Mouse (Mus musculus) megakaryocyte-erythroid progenitor cell, adult 5-6 weeks (primary cell): ENCODE results near the gene Hmgn3. TPM values are rescaled to one million over a fixed set of nuclear protein-coding genes. Genes with fewer than 3 reads are reported as not detected.
A peak's percentile ranks its signal among the peaks of the same experiment; 100 is the strongest.
"Not testable (repeated sequence)": the region's sequence is repeated elsewhere in the genome, so short reads cannot be mapped to it uniquely, and the experiment has no call there.

Experiments
- ATAC-seq: replicated peaks from 2 replicates; pipeline ENCODE4 v1.8.0; 2016; ENCODE audit warnings: mild to moderate bottlenecking, inconsistent platforms; ENCODE audit not compliant: severe bottlenecking, poor library complexity, low FRiP score, low TSS enrichment
- total RNA-seq, 2 experiments: library from RNA; stranded (forward) in 1 of 2; stranded (reverse) in 1 of 2; fragments of 200-1000, 215-1000 nt in 1 of 2; fragments of >200 nt in 1 of 2; fragmentation: Nextera tagmentation in 1 of 2; gene quantifications; 2 replicates each; pipeline ENCODE4 v1.2.3; 2014 to 2017

The Hmgn3 gene
- total RNA-seq (2014; fragmentation: Nextera tagmentation) (1.9 and 5.8 TPM in 2 replicates), total RNA-seq (2017) (2.2 and 8.2 TPM in 2 replicates)

DNA sequence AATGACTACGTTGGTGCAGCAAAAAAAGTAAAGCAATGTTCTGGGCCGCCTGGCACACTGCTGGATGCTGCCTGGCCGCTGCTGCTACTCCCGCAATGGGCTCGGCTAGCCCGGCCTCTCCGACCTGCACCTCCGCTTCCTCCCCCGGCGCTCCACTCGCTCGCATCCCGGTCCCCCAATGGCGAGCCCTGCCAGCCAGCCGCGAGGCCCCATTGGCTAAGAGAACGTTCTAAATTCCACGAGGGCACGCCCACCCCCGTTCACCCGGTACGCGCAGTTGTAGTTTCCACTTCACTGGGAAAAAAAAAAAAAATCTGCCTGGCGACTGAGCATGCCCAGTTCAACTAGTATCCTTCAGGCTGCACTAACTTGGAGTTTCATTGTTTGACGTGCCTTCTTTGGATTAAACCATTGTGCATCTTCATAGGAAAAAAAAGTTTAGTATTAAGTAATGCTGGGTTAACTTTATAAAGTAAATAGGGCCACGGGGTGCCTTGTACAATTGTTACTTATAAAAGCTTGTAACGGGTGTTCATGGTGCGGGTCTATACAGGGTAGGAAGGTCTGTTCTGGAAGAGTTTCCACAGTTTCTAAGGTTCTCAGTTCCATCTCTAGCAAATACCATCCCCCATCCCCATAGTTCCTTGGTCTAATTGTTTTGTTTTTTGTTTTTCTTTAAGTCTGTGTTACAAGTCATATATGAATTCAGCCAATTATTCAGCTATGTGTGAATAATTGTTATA is at the start of gene Hmgn3:
Hmgn3 (minus strand) TSS at position 240 of the 743 bp plus-strand sequence.
- peak; percentile 88 for ATAC-seq

- ATAC-seq = no peak
Measured at GRCm38 (mm10) chr9:83195765-83196164, 49.3 kb upstream of the Hmgn3 start.

GRCm38 (mm10) chr9:83195007-83195406 is 48.5 kb upstream of the Hmgn3 start:
- ATAC-seq = no peak

GRCm38 (mm10) chr9:83187752-83188151 is 41.3 kb upstream of the Hmgn3 start:
- ATAC-seq = no peak

DNA sequence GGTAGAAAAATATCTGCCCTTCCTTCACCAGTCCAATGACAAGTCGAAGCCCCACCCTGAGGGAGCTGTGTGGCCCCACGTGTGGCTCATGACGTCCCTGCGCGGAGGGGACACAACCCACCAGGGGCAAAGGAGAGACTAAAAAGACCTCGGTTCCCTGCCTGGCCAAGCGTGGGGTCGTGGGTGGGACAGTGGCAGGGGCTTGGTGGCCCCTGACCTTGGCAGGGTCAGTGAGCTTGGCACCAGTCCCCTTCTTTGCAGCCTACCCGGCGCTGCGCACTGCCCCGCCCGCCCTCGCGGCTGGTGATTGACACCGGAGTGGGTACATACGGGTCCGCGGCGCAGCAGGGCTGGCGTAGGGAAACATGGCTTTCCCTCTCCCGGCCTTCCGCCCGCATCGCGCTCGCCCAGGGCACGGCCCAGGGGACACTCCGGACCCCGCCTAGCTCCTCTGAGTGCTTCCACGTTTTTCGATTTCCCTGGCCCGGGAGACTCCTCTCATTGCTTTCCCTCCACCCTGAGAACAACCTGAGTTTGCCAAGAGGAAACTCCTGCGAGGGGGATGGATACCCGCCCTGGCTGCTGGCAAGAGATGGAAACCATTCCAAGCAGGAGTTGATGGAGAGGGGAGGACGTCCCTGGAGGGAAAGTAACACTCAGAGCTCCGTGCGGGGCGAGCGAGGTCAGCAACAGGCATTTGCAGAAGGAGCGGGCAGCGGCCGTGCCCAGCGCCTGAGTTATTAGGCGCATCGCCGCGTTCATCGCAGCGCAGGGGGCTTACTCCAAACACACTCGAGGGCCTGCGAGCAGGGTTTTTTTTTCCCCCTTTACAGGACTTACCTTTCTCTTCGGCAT is 667 bp downstream of the Hmgn3 start:
- ATAC-seq = peak; percentile 57

- ATAC-seq = no peak
Measured at GRCm38 (mm10) chr9:83129831-83130230, 16.7 kb downstream of the Hmgn3 start.

DNA sequence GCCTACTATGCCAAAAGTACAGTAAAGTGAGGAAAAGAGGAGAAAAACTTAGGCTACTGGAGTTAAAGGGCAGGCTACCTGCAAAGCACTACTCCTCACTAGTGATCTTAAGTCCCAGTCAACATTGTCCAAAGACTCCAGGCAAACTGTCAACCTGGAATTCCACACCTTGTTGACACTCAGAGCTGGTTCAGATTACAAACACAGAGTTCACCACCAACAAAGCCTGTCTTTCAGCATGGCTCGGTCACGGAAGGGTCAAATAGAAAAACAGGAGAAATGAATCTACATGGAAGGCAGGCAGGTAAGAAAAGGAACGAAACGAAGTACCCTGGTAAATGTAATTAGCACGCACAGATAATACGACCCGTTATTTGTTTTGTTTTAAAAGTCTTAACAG is 18.6 kb downstream of the Hmgn3 start:
- ATAC-seq = no peak

DNA sequence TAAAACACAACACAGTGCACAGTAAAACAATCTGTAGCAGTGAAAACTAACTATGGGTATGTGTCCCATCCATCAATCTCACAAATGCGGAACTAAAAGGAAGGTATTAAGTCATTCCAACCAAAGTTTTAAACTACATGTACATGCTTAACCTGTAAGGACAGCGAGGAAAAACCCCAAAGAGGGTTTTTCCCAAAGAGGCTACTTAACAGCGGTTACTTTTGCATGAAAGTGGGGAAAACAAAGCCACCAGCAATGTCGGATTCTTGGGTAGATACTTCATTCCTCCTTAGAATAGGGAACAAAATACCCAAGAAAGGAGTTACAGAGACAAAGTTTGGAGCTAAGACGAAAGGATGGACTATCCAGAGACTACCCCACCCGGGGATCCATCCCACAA is 20.0 kb downstream of the Hmgn3 start:
- ATAC-seq = not testable (repeated sequence)

GRCm38 (mm10) chr9:83119211-83119610 is 27.3 kb downstream of the Hmgn3 start:
- ATAC-seq = no peak

- no peak for ATAC-seq
Measured at GRCm38 (mm10) chr9:83117486-83117885, 29.0 kb downstream of the Hmgn3 start.

DNA sequence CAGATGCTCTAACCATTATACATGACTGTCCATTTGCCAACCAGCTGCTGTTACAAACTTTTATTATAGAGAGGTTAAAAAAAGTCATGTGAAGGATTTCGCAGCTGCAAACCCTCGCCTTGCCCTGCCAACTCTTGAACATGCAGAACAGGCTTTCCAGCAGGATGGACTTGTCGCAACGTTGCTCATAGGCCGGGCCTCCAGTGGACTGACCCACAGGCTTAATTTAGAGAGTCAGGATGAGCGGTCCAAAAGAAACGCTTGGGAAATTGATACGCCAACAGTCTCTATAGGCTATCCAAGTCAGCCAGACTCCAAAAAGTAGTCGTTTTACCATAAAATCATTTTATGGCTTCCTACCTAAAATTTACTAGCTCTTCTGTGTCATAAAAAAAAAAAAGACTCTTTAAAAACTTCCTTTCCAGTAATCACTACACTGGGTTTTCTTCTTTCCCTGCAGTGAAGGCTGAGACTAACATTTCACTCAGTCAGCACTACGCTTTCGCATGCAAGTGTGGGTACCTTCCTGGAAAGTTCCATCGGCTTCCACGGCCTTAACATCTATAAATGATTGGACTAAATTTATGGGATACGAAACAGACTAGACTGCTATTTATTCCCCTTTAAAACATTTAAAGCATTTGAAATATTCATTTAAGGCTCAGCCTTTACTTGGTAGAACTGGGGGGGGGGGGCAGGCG is 29.6 kb downstream of the Hmgn3 start:
- no peak for ATAC-seq

- ATAC-seq = no peak
Measured at GRCm38 (mm10) chr9:83115676-83116075, 30.8 kb downstream of the Hmgn3 start.

DNA sequence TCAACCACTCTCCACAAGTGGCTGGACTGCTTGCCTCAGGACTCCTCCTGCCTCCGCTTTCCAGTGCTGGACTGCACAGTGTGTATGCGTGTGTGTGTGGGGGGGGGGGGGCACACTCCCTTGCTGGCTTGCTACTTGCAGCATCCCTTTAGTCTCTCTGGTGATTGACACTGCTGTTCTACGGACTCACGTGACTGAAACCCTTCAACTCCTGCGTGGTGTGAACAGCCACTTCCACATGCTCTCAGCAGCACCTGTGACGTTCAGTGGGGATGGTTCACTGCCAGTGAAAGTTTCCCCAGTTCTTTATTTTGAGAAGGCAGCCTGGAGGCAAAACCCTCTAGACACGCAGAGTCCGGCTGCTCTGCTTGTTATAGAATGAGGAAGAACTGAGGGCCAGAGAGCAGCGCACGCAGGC is 32.7 kb downstream of the Hmgn3 start:
- ATAC-seq = no peak

DNA sequence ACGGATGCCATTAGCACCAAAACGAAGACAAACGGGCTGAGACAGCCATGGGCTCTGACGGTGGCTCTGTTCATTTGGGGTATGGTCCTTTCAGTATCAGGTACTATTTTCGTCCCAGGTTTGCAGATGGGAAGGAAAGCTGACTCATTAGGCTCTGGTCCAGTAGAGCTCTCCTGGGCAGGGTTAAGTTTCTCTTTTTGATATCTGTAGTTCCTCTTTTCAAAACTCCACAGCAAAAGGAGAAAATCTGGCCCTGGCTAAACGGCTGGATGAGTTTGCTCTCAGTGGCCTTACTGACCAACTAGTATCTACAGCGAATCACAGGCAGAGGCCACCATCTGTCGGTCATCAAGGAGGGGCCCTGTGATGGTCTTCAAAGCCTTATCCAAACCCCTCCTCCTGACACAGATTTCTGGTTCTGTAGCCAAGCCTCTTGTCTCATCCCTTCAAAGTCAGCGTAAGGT is 34.1 kb downstream of the Hmgn3 start:
- no peak for ATAC-seq

DNA sequence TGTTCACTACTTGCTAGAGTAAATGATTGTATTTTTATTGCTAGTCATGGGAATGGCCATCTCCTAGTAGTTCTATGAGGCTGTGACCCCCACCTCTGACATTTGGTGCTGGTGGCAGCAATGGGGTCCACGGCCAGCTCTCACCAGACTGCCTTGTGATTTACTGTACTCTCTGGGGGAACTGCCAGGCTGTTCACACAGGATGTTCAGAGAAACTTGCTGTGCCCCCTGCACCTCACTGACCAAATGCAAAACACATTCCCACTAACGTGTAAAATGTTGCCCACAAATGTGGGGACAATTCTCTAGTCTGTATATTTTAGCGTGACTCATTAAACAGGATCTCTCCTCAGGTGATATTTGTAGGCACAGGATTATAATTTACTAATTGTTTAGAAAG is 34.7 kb downstream of the Hmgn3 start:
- ATAC-seq = no peak

- no peak for ATAC-seq
Measured at GRCm38 (mm10) chr9:83111117-83111686, 35.3 kb downstream of the Hmgn3 start.

GRCm38 (mm10) chr9:83110406-83111116 is 35.9 kb downstream of the Hmgn3 start:
- no peak for ATAC-seq

DNA sequence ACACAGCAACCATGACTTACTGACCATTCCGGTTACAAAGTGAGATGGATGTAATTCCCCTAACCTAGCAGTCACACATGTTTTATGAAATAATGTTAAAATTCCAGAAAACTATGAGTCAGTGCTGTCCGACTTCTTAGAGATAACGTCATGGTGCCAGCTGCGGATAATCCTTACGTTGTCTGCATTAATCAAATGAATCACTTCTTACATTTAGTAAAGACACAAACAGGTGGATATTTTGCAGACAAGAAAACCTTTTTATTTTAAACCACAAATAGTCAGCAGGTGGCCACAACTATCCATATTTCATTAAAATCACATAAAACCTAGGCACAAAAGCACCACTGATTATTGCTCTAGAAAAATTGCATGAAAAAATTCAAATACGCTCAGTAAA is 36.8 kb downstream of the Hmgn3 start:
- no peak for ATAC-seq

DNA sequence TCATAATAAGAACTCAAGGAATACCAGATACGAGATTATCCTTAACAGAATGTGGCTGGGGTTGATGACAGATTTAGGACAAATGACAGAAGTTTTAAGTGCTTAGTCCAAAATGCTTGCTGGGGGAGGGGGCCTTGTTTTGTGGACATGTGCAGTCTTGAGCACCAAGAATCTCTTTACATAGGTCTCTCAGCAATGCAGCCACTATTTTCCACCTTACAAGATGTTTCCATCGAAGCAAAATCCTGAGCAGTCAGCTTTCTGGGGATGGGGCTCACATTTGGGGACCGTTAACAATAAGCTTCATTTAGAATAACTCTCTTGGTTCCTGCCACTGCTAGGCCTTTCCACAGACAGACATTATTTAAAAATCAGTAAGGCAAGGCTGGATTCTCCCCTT is 37.7 kb downstream of the Hmgn3 start:
- ATAC-seq = no peak
